Mouse (Mus musculus) cerebellum, postnatal 25 days (tissue): ENCODE measurements around the gene Gpr62.
"Not testable (repeated sequence)": the region's sequence is repeated elsewhere in the genome, so short reads cannot be mapped to it uniquely, and the experiment has no call there.

ENCODE experiments used
- DNase-seq, 2 experiments: peaks; one replicate each; pipeline ENCODE4 v3.0.0; 2021; ENCODE audit warnings: mixed read lengths in 2 of 2

Gpr62 gene

DNA sequence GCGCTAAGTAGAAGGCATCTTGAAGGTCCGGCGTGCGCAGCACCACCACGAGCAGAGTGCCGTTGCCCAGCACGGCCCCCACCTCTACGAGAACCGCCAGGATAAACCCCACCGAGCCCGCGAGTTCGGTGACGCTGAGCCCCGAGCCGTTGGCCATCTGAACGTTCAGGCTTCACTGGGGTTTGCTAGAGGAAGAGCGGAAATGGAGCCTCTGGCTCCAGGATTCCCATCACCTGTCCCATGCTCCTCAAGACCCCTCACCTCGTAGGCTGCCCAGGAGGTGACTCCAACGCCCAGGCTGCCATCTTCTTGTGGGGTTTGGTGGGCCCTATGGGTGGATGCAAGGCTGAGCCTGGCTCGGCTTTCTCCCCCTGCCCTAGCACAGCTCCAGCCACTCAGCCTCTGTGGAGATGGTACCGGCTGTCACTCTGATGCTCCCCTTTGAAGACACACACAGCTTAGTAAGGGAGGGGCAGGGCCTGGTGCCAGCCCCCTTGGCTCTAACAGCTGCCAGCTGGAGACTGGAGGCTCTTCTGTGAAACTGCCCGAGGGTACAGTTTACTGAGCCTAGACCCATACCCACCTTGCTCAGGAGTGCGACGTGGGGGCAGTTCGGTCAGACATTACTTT is at the start of gene Gpr62:
Gpr62 (minus strand) TSS at position 368 of the 630 bp plus-strand sequence.
- peak; percentile 86 to 90 for DNase-seq

DNA sequence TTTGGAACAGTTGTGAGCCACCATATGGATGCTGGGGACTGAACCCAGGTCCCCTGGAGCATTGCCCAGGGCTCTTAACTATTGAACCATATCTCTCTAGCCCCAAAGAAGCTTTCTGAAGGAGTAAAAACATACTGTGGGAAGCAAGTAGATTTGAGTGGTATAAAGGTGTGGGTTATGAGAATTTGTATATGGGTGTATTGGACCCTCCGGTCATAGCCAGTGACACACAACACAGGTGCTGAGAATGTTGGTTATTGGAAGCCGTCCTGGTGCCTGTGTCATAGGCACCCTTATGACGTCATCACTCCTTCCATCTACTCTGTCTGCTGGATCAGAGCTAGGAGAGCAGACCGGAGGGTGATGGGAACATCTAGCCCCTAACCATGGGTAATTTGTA is 48.5 kb upstream of the Gpr62 start, which contains the start of gene Iqcf5:
Iqcf5 (plus strand) TSS at position 301 of the 400 bp plus-strand sequence.
- no peak for DNase-seq

DNA sequence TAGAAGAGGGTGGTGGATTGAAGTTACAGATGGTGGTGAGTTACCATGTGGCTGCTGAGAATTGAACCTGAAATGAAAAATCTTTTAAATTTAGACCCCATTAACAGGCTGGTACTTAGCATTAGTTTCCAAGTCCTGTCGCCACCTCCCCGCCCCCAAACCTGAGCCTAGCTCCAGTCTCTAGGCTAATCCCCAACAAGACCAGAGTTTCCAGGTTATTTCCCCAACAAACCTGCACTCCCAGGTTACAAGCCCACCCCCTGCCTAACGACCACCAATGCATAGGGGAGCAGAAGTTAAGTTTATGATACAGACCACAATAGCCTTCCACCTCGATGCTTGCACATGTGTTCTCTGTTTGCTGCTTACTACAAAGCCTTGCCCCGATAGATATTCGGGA is 47.8 kb upstream of the Gpr62 start:
- no peak for DNase-seq

GRCm38 (mm10) chr9:106512729-106513450 is 47.2 kb upstream of the Gpr62 start:
- no peak for DNase-seq

GRCm38 (mm10) chr9:106509356-106509755 is 43.6 kb upstream of the Gpr62 start:
- DNase-seq = no peak

DNA sequence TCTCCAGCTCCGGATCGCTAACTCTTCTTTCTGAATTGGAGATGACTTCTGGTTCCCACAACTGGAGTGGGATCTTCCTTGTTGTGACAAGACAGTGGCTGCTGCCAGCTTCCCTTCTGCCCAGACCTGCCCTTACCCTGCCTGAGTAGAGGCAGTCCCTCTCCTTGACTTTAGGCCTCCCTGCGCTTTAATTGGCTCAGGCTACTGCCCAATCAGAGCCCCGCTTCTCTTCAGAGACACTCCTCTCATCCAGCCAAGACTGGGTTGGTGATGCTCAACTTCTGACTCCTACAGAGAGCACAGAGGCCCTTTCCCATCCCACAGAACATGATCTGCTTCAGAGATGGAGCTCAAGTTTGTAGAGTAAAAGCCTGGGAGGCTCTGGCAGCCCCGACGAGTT is 38.5 kb upstream of the Gpr62 start:
- DNase-seq = no peak

DNA sequence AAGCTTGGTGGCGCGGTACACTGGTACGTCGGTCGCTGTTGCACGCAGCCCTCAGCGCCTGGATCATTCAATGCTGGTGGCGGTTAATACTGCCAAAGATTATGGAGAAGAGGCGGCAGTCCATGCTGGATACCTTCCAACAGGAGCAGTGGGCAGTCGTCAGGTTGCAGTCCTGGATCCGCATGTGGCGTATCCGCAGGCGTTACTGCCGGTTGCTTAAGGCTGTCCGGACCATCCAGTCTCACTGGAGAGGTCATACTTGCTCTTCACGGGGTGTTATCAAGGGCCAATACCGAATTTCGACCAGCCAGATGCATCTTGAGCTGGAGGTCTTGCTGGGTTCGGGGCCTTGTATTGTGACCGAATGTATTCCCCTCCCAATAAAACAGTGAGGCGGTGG is 36.1 kb upstream of the Gpr62 start:
- DNase-seq = no peak

DNA sequence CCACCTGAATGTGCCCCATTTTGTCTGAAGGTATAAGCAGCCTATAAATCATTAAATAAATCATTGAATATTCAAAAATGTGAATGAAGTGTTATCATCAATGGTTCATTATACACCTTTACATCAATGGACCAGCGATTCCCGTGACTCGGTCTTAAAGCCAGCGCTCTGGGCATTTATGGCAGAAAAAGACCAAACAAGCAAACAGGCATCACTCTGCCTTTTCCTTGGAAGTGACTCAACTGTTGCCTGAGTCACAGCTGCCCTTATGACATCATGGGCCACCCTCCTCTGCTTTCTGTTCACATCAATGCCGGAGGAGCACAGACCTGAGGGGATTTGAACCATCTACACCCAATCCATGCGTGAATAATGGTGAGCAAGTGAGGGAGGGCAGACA is 33.9 kb upstream of the Gpr62 start, which contains the start of gene Iqcf1:
Iqcf1 (plus strand) TSS at position 301 of the 400 bp plus-strand sequence.
- DNase-seq = no peak

DNA sequence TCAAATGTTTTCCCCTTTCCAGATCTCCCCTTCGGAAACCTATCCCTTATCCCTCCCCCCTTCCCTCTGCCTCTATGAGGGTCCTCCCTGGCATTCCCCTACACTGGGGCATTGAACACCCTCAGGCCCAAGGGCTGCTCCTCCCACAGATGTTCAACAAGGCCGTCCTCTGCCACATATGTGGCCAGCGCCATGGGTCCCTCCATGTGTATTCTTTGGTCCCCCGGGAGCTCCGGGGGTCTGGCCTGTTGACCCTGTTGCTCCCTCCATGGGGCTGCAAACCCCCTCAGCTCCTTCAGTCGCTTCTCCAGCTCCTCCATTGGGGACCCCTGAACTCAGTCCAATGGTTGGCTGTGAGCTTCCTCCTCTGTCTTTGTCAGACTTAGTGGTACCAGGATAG is 21.9 kb upstream of the Gpr62 start:
- DNase-seq = not testable (repeated sequence)

- DNase-seq = no peak
Measured at GRCm38 (mm10) chr9:106485076-106485475, 19.3 kb upstream of the Gpr62 start.

- DNase-seq = no peak
Measured at GRCm38 (mm10) chr9:106483606-106484005, 17.9 kb upstream of the Gpr62 start.

DNA sequence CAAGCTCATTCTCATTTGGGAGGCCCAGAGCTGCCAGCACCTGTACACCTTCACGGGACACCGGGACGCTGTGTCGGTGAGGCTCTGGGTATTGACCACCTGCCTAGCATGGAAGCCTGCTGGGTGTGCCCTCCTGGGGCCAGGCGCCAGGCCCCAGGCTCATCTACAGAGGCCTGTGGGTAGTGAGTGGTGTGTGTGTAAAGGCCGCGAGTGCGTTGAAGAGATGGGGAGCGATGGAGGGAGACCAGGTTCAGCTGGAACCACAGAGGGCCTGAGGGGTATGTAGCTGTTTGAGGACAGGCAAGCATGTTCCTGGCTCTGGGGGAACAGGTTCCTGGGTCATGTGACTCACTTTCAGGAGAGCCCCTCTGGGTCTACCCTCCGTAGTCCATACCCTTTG is 17.4 kb upstream of the Gpr62 start:
- no peak for DNase-seq

DNA sequence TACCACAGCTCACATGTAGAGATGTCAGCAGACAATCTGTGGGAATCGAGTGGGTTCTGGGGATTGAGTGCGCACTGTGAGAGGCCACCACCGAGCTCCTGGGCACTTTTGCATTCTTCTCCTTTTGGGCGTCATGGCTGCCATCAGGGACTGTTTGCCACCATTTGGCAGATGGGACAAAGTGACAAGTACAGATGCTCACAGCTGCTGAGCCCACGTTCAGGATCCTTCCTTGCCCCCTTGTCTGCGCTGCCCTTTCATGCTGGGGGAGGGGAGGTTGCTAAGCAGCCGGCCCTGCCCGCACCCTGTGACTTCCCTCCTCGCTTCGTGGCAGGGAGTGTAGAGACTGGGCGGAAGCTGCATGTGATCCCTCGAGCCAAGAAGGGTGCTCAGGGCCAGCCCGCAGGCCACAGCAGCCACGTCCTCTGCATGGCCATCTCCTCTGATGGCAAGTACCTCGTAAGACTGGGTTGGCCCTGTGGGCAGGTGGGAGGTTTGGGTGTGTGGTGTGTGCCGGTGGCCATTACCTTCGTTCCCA is 16.9 kb upstream of the Gpr62 start:
- DNase-seq = no peak

DNA sequence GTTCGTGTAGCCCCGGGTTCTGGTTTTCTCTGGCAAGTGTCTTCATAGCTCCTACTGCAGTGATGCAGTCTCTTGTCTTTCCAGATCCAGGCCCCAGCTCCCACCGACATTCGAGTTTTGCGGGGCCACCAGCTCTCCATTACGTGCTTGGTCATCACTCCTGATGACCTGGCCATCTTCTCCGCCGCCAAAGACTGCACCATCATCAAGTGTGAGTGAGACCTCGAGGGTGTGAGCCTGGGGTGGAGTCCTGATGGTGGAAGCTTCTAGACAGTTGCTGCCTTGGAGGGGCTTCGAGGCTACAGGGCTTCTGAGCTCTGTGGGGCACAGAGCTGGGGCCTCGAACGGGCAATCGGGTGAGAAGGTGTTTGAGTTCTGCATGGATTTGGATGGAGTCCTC is 15.9 kb upstream of the Gpr62 start:
- no peak for DNase-seq

GRCm38 (mm10) chr9:106481075-106481474 is 15.3 kb upstream of the Gpr62 start:
- no peak for DNase-seq

DNA sequence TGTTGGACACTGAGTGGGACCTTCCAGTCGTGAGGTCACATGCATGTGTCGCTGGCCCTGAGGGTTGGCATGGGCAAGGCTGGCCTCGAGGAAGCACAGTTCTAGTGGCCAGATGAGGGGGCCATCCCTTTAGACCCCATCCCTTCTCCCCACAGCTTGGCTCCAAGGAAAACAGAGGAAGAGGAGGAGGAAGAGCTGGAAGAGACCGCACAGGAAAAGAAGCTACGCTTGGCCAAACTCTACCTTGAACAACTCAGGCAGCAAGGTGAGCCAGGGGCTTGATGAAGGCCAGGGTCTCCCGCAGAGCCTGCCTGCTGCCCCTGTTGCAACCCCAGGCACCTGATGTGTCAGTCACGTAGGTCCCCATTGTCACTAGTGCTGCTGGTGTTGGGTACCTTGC is 14.8 kb upstream of the Gpr62 start:
- no peak for DNase-seq

GRCm38 (mm10) chr9:106478101-106478500 is 12.4 kb upstream of the Gpr62 start:
- no peak for DNase-seq

GRCm38 (mm10) chr9:106477649-106478048 is 11.9 kb upstream of the Gpr62 start:
- peak in 1 of 2 experiments; percentile 14 for DNase-seq

DNA sequence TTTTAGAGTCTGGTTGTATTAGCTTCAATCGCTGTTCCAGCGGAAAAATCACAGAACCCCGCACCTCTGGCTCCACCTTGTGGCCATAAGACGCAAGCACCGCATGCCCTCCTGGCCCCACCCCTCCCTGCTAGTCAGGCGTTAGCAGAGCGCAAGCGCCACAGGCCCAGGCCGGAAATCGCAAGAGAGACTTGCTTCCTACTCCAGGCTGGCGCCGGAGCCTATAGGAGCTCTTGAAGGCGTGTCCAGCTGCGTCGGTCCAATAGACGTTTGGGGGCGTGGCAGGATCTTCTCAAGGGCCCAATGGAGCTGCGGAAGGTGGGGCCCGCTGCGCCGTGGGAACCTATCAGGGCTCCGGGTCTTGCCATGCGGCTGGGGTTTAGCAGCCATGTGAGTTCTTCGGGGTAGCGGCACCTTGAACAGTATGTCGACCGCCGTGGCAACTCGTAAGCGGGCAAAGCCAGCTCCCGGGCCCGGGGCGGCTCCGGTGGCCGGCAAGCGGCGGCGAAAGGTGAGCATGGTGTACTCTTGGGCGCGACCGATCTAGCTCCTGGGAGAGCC is 11.3 kb upstream of the Gpr62 start, which contains the start of gene Parp3:
Parp3 (minus strand) TSS at position 26 of the 561 bp plus-strand sequence.
- DNase-seq = peak; percentile 98 to 99

- no peak for DNase-seq
Measured at GRCm38 (mm10) chr9:106476002-106476923, 10.5 kb upstream of the Gpr62 start.

DNA sequence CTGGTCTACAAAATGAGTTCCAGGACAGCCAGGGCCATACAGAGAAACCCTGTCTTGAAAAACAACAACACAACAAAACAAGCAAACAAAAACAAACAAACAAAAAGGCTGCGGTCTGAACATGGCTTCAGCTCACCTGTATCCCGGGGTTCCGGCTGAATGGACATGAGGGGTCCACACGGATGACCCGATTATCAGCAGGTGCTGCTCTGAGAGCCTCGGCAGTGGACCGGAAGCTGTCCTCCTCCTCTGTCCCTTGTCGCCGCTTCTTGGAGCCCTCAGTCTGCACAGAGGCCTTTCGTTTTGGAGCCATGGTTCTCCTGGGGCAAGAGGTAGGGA is 9.9 kb upstream of the Gpr62 start, which contains the start of gene Rrp9:
Rrp9 (plus strand) TSS at position 301 of the 339 bp plus-strand sequence.
- peak in 1 of 2 experiments; percentile 35 for DNase-seq

DNA sequence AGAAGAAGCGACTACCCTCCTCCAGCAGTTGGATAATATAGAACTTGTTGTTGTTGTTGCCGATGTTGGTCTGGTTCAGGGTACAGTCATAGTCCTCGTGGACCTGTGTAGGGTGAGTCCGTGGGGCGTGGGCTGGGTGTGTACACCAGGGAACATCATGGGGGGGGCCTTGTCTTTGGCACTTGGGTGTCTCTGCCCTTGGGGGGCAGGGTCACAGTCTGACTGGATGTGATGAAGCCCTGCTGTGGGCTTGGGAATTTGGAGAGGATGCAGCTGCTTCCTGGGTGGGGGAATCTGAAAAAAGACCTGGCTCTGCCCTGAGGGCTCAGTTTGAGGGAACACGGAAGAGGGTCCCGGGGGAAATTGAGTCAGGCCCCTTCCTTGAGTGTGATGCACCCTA is 9.3 kb upstream of the Gpr62 start:
- peak; percentile 16 to 50 for DNase-seq

GRCm38 (mm10) chr9:106474456-106474855 is 8.7 kb upstream of the Gpr62 start:
- peak; percentile 80 to 89 for DNase-seq
